Mouse (Mus musculus): Measurements from ENCODE around the gene Dlk2. TPM values are rescaled to one million over a fixed set of nuclear protein-coding genes. Genes with fewer than 3 reads are reported as not detected.

Dlk2 gene
- polyA plus RNA-seq, 1 experiment, result 0.50 TPM

DNA sequence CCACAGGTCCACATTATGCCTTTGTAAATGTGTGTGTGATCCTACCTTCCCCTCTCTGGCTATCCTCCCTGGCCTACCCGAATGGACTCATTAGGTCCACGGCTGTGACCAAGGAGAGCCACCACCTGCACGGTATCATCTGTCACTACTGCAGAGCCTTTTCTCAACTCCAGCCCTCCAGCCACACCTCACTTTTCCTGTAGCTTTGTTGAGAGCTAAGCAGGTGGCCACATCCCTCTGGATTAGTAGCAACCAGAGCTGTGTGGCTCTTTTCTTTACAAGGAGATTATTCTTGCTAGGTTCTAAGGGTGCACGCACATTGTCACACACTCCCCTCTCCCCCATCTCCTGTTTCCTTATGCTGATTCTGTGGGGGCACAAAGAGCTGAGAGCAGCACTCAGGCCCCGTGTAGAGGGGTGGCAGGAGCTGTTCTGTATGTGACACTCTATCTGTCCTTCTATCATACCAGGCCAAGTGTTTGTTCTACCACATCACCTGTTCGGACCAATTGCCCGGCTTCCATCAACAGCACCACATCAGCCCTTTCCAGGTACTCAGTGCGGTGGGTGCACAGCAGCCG, 16.0 kb downstream of the Dlk2 start:
- WGBS, result 94% methylated on average over 9 of the region's 9 CpGs
- peaks cover 6% of the 10 kb centered on the region for H3K36me3 ChIP-seq (ENCODE audit: control insufficient read depth, insufficient read depth, low read length)
- DNase-seq (ENCODE audit: low read depth in 1 of 2, low spot score in 2 of 2), result no peak
- no peaks in the 10 kb centered on the region for H3K4me1 ChIP-seq (ENCODE audit: control insufficient read depth, insufficient read depth, insufficient read length)
- H3K27me3 ChIP-seq (ENCODE audit: control insufficient read depth, insufficient read depth, low read length), result no peaks in the 10 kb centered on the region
- TF ChIP-seq POLR2A (IDR thresholded peaks at IDR 0.05; ENCODE audit: low read depth, low read length), result no peak
- no peak for TF ChIP-seq CTCF (IDR thresholded peaks at IDR 0.05; ENCODE audit: extremely low read depth, insufficient read depth, insufficient read length, insufficient replicate concordance)
- no peak overlapping the region for H3K4me3 ChIP-seq (ENCODE audit: extremely low read depth, insufficient read depth, insufficient read length)
- H3K27ac ChIP-seq (ENCODE audit: insufficient read depth, low read length), result no peak overlapping the region

DNA sequence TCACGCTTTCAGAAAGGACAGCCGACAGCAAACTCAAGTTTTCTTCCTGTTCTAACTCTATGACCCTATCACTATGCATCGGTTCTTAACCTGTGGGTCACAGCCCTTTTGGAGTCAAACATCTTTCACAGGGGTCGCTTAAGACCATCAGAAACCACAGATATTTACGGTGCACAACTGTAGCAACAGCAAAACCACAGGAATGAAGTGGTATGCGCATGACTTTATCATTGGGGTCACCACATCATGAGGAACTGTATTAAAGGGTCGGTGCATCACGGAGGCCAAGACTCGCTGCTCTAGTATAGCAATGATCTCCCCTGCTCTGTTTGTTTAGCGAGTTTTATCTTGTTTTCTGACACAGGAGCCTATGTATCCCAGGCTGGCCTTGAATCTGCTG, 18.6 kb downstream of the Dlk2 start:
- Histone ChIP-seq H3K27ac (ENCODE audit: insufficient read depth, low read length) (no peak overlapping the region), H3K36me3 (ENCODE audit: control insufficient read depth, insufficient read depth, low read length) (peaks cover 4% of the 10 kb centered on the region; the same call in 1 of the 2 replicates), H3K27me3 (ENCODE audit: control insufficient read depth, insufficient read depth, low read length) (no peaks in the 10 kb centered on the region), H3K4me3 (ENCODE audit: extremely low read depth, insufficient read depth, insufficient read length) (no peak overlapping the region), H3K4me1 (ENCODE audit: control insufficient read depth, insufficient read depth, insufficient read length) (no peaks in the 10 kb centered on the region)
- no peak for TF ChIP-seq POLR2A (IDR thresholded peaks at IDR 0.05; ENCODE audit: low read depth, low read length)
- 84% methylated on average over 10 of the region's 10 CpGs for WGBS
- DNase-seq (ENCODE audit: low read depth in 1 of 2, low spot score in 2 of 2), result no peak

DNA sequence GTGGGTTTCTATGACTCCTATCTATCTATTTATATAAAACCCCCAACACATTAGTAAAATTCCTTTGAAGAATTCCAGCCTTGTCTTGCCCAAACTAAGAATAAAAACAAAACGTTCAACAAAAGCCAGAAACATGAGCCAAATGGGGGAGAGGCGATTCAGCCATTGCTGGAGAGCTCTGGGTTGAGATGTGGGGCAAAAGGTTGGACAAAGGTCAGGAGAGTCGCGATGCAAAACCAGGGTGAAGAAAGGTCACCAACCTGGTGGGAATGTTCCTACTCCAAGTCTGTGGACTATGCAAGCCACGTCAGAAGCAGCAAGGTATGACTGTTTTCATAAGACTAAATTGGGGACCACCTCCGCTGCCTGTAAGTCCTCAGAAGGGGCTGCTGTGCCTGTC, 23.3 kb downstream of the Dlk2 start:
- Histone ChIP-seq H3K4me3 (ENCODE audit: extremely low read depth, insufficient read depth, insufficient read length) (no peak overlapping the region), H3K27ac (ENCODE audit: insufficient read depth, low read length) (no peak overlapping the region), H3K4me1 (ENCODE audit: control insufficient read depth, insufficient read depth, insufficient read length) (no peaks in the 10 kb centered on the region), H3K27me3 (ENCODE audit: control insufficient read depth, insufficient read depth, low read length) (no peaks in the 10 kb centered on the region), H3K36me3 (ENCODE audit: control insufficient read depth, insufficient read depth, low read length) (no peaks in the 10 kb centered on the region)
- TF ChIP-seq CTCF (IDR thresholded peaks at IDR 0.05; ENCODE audit: extremely low read depth, insufficient read depth, insufficient read length, insufficient replicate concordance) (no peak), POLR2A (IDR thresholded peaks at IDR 0.05; ENCODE audit: low read depth, low read length) (no peak)
- DNase-seq (ENCODE audit: low read depth in 1 of 2, low spot score in 2 of 2), result no peak
- 82% methylated on average over 6 of the region's 6 CpGs for WGBS

DNA sequence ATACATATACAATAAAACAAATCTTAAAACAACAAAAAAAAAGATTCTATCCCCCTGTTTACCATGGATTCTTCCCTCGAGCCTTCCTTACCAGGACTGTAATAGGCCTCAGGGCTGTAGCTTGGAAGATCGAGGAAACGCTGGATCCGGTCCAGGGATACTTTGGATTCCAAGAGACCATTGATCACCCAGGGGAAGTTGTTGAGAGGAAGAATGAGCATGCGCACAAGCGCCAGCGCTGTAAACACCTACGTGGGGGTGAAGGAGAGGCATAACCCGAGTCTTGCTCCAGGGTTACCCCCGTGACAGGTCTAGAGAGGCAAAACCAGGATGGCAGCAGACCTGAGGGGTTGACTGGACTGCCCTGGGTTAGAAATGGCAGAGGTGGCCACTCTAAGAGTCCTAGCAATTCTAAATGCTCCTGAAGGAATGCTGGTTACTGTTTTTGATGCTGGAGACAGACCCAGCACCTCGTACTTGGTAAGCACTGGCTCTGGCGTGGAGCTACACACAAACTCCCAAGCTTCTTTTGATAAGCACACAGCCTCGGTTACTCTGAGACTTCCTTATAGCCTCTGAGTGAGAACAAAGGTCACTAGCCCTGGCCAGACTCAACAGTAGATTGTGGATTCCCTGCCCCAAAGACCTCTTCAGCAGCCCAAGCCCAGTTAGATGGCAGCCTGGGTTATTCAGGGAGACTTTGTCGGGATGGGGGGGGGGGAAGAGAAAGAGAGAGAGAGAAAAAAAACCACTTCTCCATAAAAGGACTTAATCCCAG, 25.0 kb downstream of the Dlk2 start:
- TF ChIP-seq POLR2A (IDR thresholded peaks at IDR 0.05; ENCODE audit: low read depth, low read length) (no peak), CTCF (IDR thresholded peaks at IDR 0.05; ENCODE audit: extremely low read depth, insufficient read depth, insufficient read length, insufficient replicate concordance) (no peak)
- Histone ChIP-seq H3K36me3 (ENCODE audit: control insufficient read depth, insufficient read depth, low read length) (no peaks in the 10 kb centered on the region), H3K4me1 (ENCODE audit: control insufficient read depth, insufficient read depth, insufficient read length) (no peaks in the 10 kb centered on the region), H3K27ac (ENCODE audit: insufficient read depth, low read length) (no peak overlapping the region), H3K27me3 (ENCODE audit: control insufficient read depth, insufficient read depth, low read length) (no peaks in the 10 kb centered on the region), H3K4me3 (ENCODE audit: extremely low read depth, insufficient read depth, insufficient read length) (no peak overlapping the region)
- no peak for DNase-seq (ENCODE audit: low read depth in 1 of 2, low spot score in 2 of 2)
- WGBS, result 91% methylated on average over 14 of the region's 14 CpGs

DNA sequence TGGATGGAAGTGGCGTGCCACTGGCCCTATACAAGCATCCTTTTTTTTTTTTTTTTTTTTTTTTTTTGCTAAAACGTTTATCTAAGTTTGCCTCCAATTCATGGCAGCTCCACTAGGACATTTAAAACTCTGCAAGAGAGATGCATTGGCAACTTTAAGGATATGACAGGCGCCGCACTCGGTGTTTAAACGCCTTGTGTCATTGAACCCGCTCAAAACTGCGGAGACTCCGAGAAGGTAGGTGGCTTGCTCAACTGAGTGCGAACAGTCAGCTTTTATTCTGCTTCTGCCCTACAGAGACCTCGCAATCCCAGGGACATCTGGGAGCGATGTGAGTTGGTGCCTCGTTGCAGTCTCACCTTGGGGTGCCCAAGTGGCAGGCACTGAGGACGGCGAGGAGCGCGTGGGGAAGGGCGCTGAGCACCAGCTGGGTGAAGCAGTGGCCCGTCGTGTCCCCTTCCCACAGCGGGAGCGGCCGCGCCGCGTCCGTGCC, 30.2 kb downstream of the Dlk2 start:
- Histone ChIP-seq H3K27ac (ENCODE audit: insufficient read depth, low read length) (peak overlapping the region; percentile 69), H3K27me3 (ENCODE audit: control insufficient read depth, insufficient read depth, low read length) (no peaks in the 10 kb centered on the region), H3K4me1 (ENCODE audit: control insufficient read depth, insufficient read depth, insufficient read length) (no peaks in the 10 kb centered on the region), H3K36me3 (ENCODE audit: control insufficient read depth, insufficient read depth, low read length) (no peaks in the 10 kb centered on the region), H3K4me3 (ENCODE audit: extremely low read depth, insufficient read depth, insufficient read length) (peak overlapping the region; percentile 81)
- 8% methylated on average over 27 of the region's 27 CpGs for WGBS
- TF ChIP-seq POLR2A (IDR thresholded peaks at IDR 0.05; ENCODE audit: low read depth, low read length) (no peak), CTCF (IDR thresholded peaks at IDR 0.05; ENCODE audit: extremely low read depth, insufficient read depth, insufficient read length, insufficient replicate concordance) (no peak)
- no peak for DNase-seq (ENCODE audit: low read depth in 1 of 2, low spot score in 2 of 2)

DNA sequence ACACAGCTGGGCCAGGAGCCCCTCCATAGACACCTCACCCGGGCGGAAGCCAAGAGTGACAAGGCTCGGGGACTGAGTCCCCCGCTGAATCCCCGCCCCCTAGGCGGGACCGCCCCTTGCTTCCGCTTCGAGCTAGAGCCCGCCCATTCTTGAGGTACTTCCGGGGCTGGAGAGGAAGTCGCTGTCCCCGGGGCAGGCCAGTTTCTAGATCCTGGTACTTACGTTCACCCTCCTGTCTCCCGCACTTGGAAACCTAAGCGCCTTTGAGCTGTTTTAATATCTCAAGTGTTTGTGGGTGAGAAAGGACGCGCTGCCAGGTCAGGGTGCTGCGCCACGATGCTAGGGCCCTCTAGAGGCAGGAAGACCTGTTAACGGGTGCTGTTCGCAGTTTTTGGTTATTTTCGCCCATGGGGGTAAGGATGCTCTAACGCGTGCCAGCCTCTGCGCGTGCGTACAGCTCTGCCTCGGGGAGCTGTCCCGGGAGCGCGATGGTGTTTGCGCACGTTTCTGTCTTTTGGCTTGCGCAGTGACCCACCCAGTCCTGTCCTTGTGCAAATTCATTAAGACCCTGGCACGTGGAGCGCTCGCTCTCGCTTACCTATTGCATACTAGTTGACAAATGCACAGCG, 30.8 kb downstream of the Dlk2 start, which contains the start of gene Abcc10:
Abcc10 (minus strand) TSS at position 447 of the 629 bp plus-strand sequence.
- H3K4me3 ChIP-seq (ENCODE audit: extremely low read depth, insufficient read depth, insufficient read length), result peak within 1 kb of the TSS; percentile 81
- H3K27ac ChIP-seq (ENCODE audit: insufficient read depth, low read length), result peak within 1 kb of the TSS; percentile 90
- no peaks in the 10 kb centered on the region for H3K4me1 ChIP-seq (ENCODE audit: control insufficient read depth, insufficient read depth, insufficient read length)
- no peaks in the 10 kb centered on the region for H3K27me3 ChIP-seq (ENCODE audit: control insufficient read depth, insufficient read depth, low read length)
- H3K36me3 ChIP-seq (ENCODE audit: control insufficient read depth, insufficient read depth, low read length), result no peaks in the 10 kb centered on the region
- WGBS, result under 1% methylated on average over 40 of the region's 40 CpGs
- DNase-seq (ENCODE audit: low read depth in 1 of 2, low spot score in 2 of 2), result peak; percentile 93 to 96
- TF ChIP-seq POLR2A (IDR thresholded peaks at IDR 0.05; ENCODE audit: low read depth, low read length) (peak; percentile 71), CTCF (IDR thresholded peaks at IDR 0.05; ENCODE audit: extremely low read depth, insufficient read depth, insufficient read length, insufficient replicate concordance) (peak; percentile 33; the same call in 1 of the 2 replicates)
